Mouse (Mus musculus) stomach, postnatal 0 days (tissue): ENCODE measurements at regions not wholly inside any gene's neighbourhood (a gene's known extent, or its start where the extent isn't known, plus 50 kb on each side); places are given as distances from the start of the nearest gene placed in this dataset.

ENCODE experiments used
- ATAC-seq: fragments of 200-750 bp; cut with Nextera tagmentation; 2 replicates; pipeline ENCODE4 v1.8.0; 2017; ENCODE audit not compliant: low FRiP score, low TSS enrichment
- DNase-seq: peaks from one replicate; pipeline ENCODE4 v3.0.0-alpha.2; 2016; ENCODE audit warnings: low spot score
- H3K27ac ChIP-seq: fragments of 300-500 bp; sonication (generic); replicated peaks from 2 replicates; pipeline ENCODE4 v1.5.1; 2014; ENCODE audit warnings: mild to moderate bottlenecking, control low read depth
- H3K27me3 ChIP-seq: fragments of 300-500 bp; sonication (generic); 2 replicates; pipeline ENCODE4 v1.6.1; 2014; ENCODE audit warnings: low read length; ENCODE audit not compliant: control insufficient read depth, insufficient read depth
- H3K36me3 ChIP-seq: fragments of 300-500 bp; sonication (generic); 2 replicates; pipeline ENCODE4 v1.6.1; 2014; ENCODE audit warnings: low read length, mixed read lengths; ENCODE audit not compliant: control insufficient read depth, insufficient read depth
- H3K4me1 ChIP-seq: fragments of 300-500 bp; sonication (generic); replicated peaks from 2 replicates; pipeline ENCODE4 v1.6.1; 2014; ENCODE audit warnings: antibody characterized with exemption; ENCODE audit not compliant: control insufficient read depth, insufficient read depth
- H3K4me2 ChIP-seq: fragments of 300-500 bp; sonication (generic); replicated peaks from 2 replicates; pipeline ENCODE4 v1.6.1; 2014; ENCODE audit warnings: low read depth, mild to moderate bottlenecking, control low read depth, moderate library complexity
- H3K4me3 ChIP-seq: fragments of 300-500 bp; sonication (generic); 2 replicates; pipeline ENCODE4 v1.5.1; 2014; ENCODE audit warnings: low read depth, low read length, control low read depth
- H3K9ac ChIP-seq: fragments of 300-500 bp; sonication (generic); 2 replicates; pipeline ENCODE4 v1.6.1; 2014; ENCODE audit warnings: mild to moderate bottlenecking, low read length, control low read depth, mixed read lengths
- H3K9me3 ChIP-seq: fragments of 300-500 bp; sonication (generic); 2 replicates; pipeline ENCODE4 v1.6.1; 2016; ENCODE audit warnings: low read length; ENCODE audit not compliant: control insufficient read depth
- CTCF ChIP-seq: IDR thresholded peaks from 2 replicates; pipeline ENCODE4 v1.5.1; 2016; ENCODE audit warnings: antibody characterized with exemption, low read depth, mild to moderate bottlenecking, moderate library complexity
- EP300 ChIP-seq: optimal IDR thresholded peaks from 2 replicates; pipeline ENCODE3; 2016; ENCODE audit warnings: antibody characterized with exemption
- WGBS: fragments of 180-500 bp; shearing (Covaris S2); extraction: QIAGEN DNeasy Blood & Tissue Kit; methylation state at CpG from one replicate; pipeline ENCODE4 v1.1.7; 2014; 5-methylcytosine and 5-hydroxymethylcytosine counted together

- Histone ChIP-seq H3K27me3 (no peaks in the 10 kb centered on the region), H3K4me2 (no peak overlapping the region), H3K9me3 (no peaks in the 10 kb centered on the region), H3K4me1 (no peaks in the 10 kb centered on the region), H3K36me3 (no peaks in the 10 kb centered on the region), H3K27ac (no peak overlapping the region), H3K4me3 (no peak overlapping the region), H3K9ac (no peak overlapping the region)
- ATAC-seq (no peak), DNase-seq (no peak)
- WGBS: no CpG with 5 or more reads among the region's 1 CpGs
- TF ChIP-seq EP300: no peak
- no peak for TF ChIP-seq CTCF
Measured at GRCm38 (mm10) chr9:47429691-47430090, 100.3 kb upstream of the Cadm1 start.

GRCm38 (mm10) chr9:47432715-47433114, 97.3 kb upstream of the Cadm1 start:
- H3K27ac ChIP-seq: no peak overlapping the region
- DNase-seq (no peak), ATAC-seq (no peak)
- TF ChIP-seq EP300 (no peak), CTCF (no peak)
- H3K27me3 ChIP-seq: no peaks in the 10 kb centered on the region
- 85% methylated on average over 4 of the region's 4 CpGs for WGBS
- H3K4me1 ChIP-seq: no peaks in the 10 kb centered on the region
- no peak overlapping the region for H3K4me3 ChIP-seq
- no peaks in the 10 kb centered on the region for H3K36me3 ChIP-seq
- H3K9me3 ChIP-seq: no peaks in the 10 kb centered on the region
- H3K4me2 ChIP-seq: no peak overlapping the region
- no peak overlapping the region for H3K9ac ChIP-seq

- Histone ChIP-seq H3K9ac (no peak overlapping the region), H3K27ac (no peak overlapping the region), H3K36me3 (no peaks in the 10 kb centered on the region), H3K4me3 (no peak overlapping the region), H3K4me1 (no peaks in the 10 kb centered on the region), H3K27me3 (no peaks in the 10 kb centered on the region), H3K9me3 (no peaks in the 10 kb centered on the region), H3K4me2 (no peak overlapping the region)
- no peak for DNase-seq
- 54% methylated on average over 2 of the region's 2 CpGs for WGBS
- ATAC-seq: no peak
- TF ChIP-seq CTCF: no peak
- no peak for TF ChIP-seq EP300
Measured at GRCm38 (mm10) chr9:47433185-47433584, 96.8 kb upstream of the Cadm1 start.

- no peaks in the 10 kb centered on the region for H3K27me3 ChIP-seq
- no peak overlapping the region for H3K9ac ChIP-seq
- no peak overlapping the region for H3K4me3 ChIP-seq
- 78% methylated on average over 2 of the region's 2 CpGs for WGBS
- H3K9me3 ChIP-seq: no peaks in the 10 kb centered on the region
- no peaks in the 10 kb centered on the region for H3K4me1 ChIP-seq
- no peaks in the 10 kb centered on the region for H3K36me3 ChIP-seq
- H3K27ac ChIP-seq: no peak overlapping the region
- no peak for ATAC-seq
- H3K4me2 ChIP-seq: no peak overlapping the region
- DNase-seq: no peak
- TF ChIP-seq EP300: no peak
Measured at GRCm38 (mm10) chr9:47434091-47434490, 95.9 kb upstream of the Cadm1 start.

GRCm38 (mm10) chr9:47438976-47439375, 91.0 kb upstream of the Cadm1 start:
- no peak overlapping the region for H3K4me3 ChIP-seq
- H3K9me3 ChIP-seq: no peaks in the 10 kb centered on the region
- no peak for DNase-seq
- H3K27ac ChIP-seq: no peak overlapping the region
- no peak overlapping the region for H3K9ac ChIP-seq
- no peak overlapping the region for H3K4me2 ChIP-seq
- H3K36me3 ChIP-seq: no peaks in the 10 kb centered on the region
- TF ChIP-seq CTCF: no peak
- H3K4me1 ChIP-seq: no peaks in the 10 kb centered on the region
- H3K27me3 ChIP-seq: no peaks in the 10 kb centered on the region
- 59% methylated on average over 4 of the region's 4 CpGs for WGBS
- no peak for ATAC-seq

- Histone ChIP-seq H3K4me2 (peak overlapping the region; percentile 21), H3K9ac (no peak overlapping the region), H3K4me1 (no peaks in the 10 kb centered on the region), H3K27me3 (no peaks in the 10 kb centered on the region), H3K9me3 (no peaks in the 10 kb centered on the region), H3K36me3 (no peaks in the 10 kb centered on the region), H3K27ac (no peak overlapping the region), H3K4me3 (no peak overlapping the region)
- no peak for TF ChIP-seq EP300
- no peak for TF ChIP-seq CTCF
- DNase-seq (peak; percentile 34), ATAC-seq (no peak)
- 24% methylated on average over 11 of the region's 11 CpGs for WGBS
Measured at GRCm38 (mm10) chr9:47439506-47439905, 90.5 kb upstream of the Cadm1 start.
